ENCODE assay signal across 18 mouse cellular contexts in the genomic region with DNA sequence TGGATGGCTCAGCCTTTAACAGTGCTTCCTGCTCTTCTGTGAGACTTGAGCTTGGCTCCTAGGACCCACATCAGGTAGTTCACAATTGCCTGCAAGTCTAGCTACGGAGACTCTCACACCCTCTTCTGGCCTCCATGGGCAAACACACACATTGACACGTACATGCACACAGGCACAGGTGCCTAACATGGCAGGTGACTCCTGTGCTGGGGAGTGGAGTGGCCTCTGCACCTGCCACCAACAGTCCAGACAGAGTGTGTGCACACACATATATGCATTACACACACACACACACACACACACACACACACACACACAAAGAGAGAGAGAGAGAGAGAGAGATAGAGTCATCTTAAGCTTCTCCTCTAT. TPM values are rescaled to one million over a fixed set of nuclear protein-coding genes. Genes with fewer than 3 reads are reported as not detected.
DNase-seq lines count a peak whose midpoint lies in the region; ATAC-seq and TF ChIP-seq lines count a peak whose summit lies in the region.
"Had no signal": no experiment of that assay in that cellular context is flagged by ENCODE, and none has a peak within 500 bp of the region (broad histone marks: within the 10 kb centered on the region; RNA-seq: fewer than 3 reads in every experiment).

No protein-coding gene starts in this region.

- no peak overlapping the region for H3K4me2 ChIP-seq in liver, postnatal 0 days (ENCODE audit: low read depth, low read length)
- H3K4me2 ChIP-seq in limb, embryonic 12.5 days, result no peak overlapping the region
- H3K4me2 ChIP-seq: forebrain, embryonic 12.5 days; heart, embryonic 12.5 days; midbrain, embryonic 12.5 days; neural tube, embryonic 15.5 days had no signal

- H3K9ac ChIP-seq in liver, postnatal 0 days (replicated peaks), result no peak overlapping the region
- no peak overlapping the region for H3K9ac ChIP-seq in limb, embryonic 12.5 days (replicated peaks)
- H3K9ac ChIP-seq: forebrain, embryonic 12.5 days; heart, embryonic 12.5 days; midbrain, embryonic 12.5 days; neural tube, embryonic 15.5 days had no signal

- ATAC-seq in liver, postnatal 0 days, result 0 out of 2 replicates have a peak, but pooled peaks have one; percentile 18
- ATAC-seq in limb, embryonic 12.5 days (ENCODE audit: insufficient number of reproducible peaks, insufficient read depth, low FRiP score, low TSS enrichment, low read depth), result no peak

- no peaks in the 10 kb centered on the region for H3K9me3 ChIP-seq in liver, postnatal 0 days (ENCODE audit: low read length)
- H3K9me3 ChIP-seq in limb, embryonic 12.5 days, result no peaks in the 10 kb centered on the region
- H3K9me3 ChIP-seq: forebrain, embryonic 12.5 days; heart, embryonic 12.5 days; midbrain, embryonic 12.5 days; neural tube, embryonic 15.5 days had no signal

- peak; percentile 21; the same call in 1 of the 2 replicates for TF ChIP-seq CTCF in liver, postnatal 0 days (IDR thresholded peaks at IDR 0.05; ENCODE audit: low read depth)

- no peak for DNase-seq in liver, postnatal 0 days
- no peak for DNase-seq in liver
- peak; percentile 49 for DNase-seq in thymus, postnatal 4 days
- DNase-seq in thymus, postnatal 25 days, result no peak
- no peak for DNase-seq in c-Kit-positive CD71-positive TER-119-positive erythroid progenitor cells, embryonic 14.5 days (ENCODE audit: low spot score)
- DNase-seq in embryo, embryonic 10.5 days (ENCODE audit: low spot score), result no peak
- DNase-seq: adrenal gland, postnatal 36 days; cerebellum, adult 9-11 months; gastrocnemius, postnatal 25 days; heart, postnatal 4 days; layer of hippocampus, adult 9-11 months; lung, adult 2 months had no signal

- no peak for TF ChIP-seq EP300 in liver, postnatal 0 days (IDR thresholded peaks at IDR 0.05; ENCODE audit: low read depth)

- no peaks in the 10 kb centered on the region for H3K27me3 ChIP-seq in liver, postnatal 0 days (ENCODE audit: insufficient read depth, low read length)
- no peaks in the 10 kb centered on the region for H3K27me3 ChIP-seq in limb, embryonic 12.5 days
- H3K27me3 ChIP-seq: heart, embryonic 12.5 days; neural tube, embryonic 15.5 days had no signal

- H3K4me1 ChIP-seq in liver, postnatal 0 days (ENCODE audit: insufficient read depth), result no peaks in the 10 kb centered on the region
- peaks cover 78% of the 10 kb centered on the region for H3K4me1 ChIP-seq in limb, embryonic 12.5 days (replicated peaks)

- H3K4me3 ChIP-seq in liver, postnatal 0 days (ENCODE audit: low read depth, low read length), result no peak overlapping the region
- no peak overlapping the region for H3K4me3 ChIP-seq in limb, embryonic 12.5 days (replicated peaks)
- H3K4me3 ChIP-seq: forebrain, embryonic 12.5 days; heart, embryonic 12.5 days; midbrain, embryonic 12.5 days; neural tube, embryonic 15.5 days had no signal

- 70% methylated on average over 2 of the region's 2 CpGs for WGBS in liver, postnatal 0 days (ENCODE audit: insufficient replicate concordance)
- WGBS in limb, embryonic 12.5 days, result 87% methylated on average over 2 of the region's 2 CpGs

- H3K27ac ChIP-seq in liver, postnatal 0 days (ENCODE audit: low read depth), result peak overlapping the region; percentile 44; the same call in 1 of the 2 replicates
- peak overlapping the region; percentile 76 for H3K27ac ChIP-seq in limb, embryonic 12.5 days
- H3K27ac ChIP-seq: forebrain, embryonic 12.5 days; macrophage; midbrain, embryonic 12.5 days; neural tube, embryonic 15.5 days had no signal

- H3K36me3 ChIP-seq in liver, postnatal 0 days (replicated peaks; ENCODE audit: insufficient read depth, low read length), result no peaks in the 10 kb centered on the region
- H3K36me3 ChIP-seq in limb, embryonic 12.5 days, result no peaks in the 10 kb centered on the region
- H3K36me3 ChIP-seq: forebrain, embryonic 12.5 days; heart, embryonic 12.5 days; midbrain, embryonic 12.5 days; neural tube, embryonic 15.5 days had no signal

RNA-seq across cellular contexts. Expression of gene Sorcs2, which starts 19.6 kb away (rescaled TPM):
- 0.30 and 0.33 TPM in 2 replicates for polyA plus RNA-seq in liver, postnatal 0 days (2015; fragmentation: Nextera tagmentation; extraction: Ambion mirVana)
- 16.9 and 18.1 TPM in 2 replicates for polyA plus RNA-seq in limb, embryonic 12.5 days (2016; fragmentation: Nextera tagmentation; extraction: Ambion mirVana)
- polyA plus RNA-seq: macrophage had no signal

Comparison
In these comparisons a context has a peak if more than half of its experiments do, and no peak if none do; other contexts are left out.
1. RNA of gene Sorcs2, which starts 19.6 kb away (polyA plus RNA-seq): 16.9 to 18.1 TPM in limb, embryonic 12.5 days; 0.30 to 0.33 TPM in liver, postnatal 0 days; every median in the first group is over 10 times any median in the second.